Mouse (Mus musculus) lung, adult 2 months (tissue): ENCODE data around the gene Pkm. TPM values are rescaled to one million over a fixed set of nuclear protein-coding genes. Genes with fewer than 3 reads are reported as not detected.

Source experiments
- DNase-seq: peaks from one replicate; pipeline ENCODE4 v3.0.0; 2022
- H3K4me1 ChIP-seq: fragments of 200-500 bp; 2 replicates; pipeline ENCODE4 v1.6.1; 2011; ENCODE audit warnings: low read length; ENCODE audit not compliant: control insufficient read depth, insufficient read depth
- H3K4me3 ChIP-seq: fragments of 200-500 bp; replicated peaks from 2 replicates; pipeline ENCODE3; 2011; ENCODE audit warnings: low read depth, mild to moderate bottlenecking, control low read depth, low read length; ENCODE audit errors: extremely low read depth
- CTCF ChIP-seq: fragments of 200-500 bp; IDR thresholded peaks from 2 replicates; pipeline ENCODE4 v1.5.1; 2011; ENCODE audit warnings: mild to moderate bottlenecking, low read length, control low read depth; ENCODE audit not compliant: insufficient read depth
- POLR2A ChIP-seq: fragments of 200-500 bp; IDR thresholded peaks from 2 replicates; pipeline ENCODE4 v1.6.1; 2011; ENCODE audit warnings: low read depth, mild to moderate bottlenecking, control low read depth, low read length, borderline replicate concordance; ENCODE audit errors: extremely low read depth
- WGBS: fragments of 180-500 bp; shearing (Covaris S2); methylation state at CpG from one replicate; pipeline ENCODE4 v1.1.7; 2018; 5-methylcytosine and 5-hydroxymethylcytosine counted together
- polyA plus RNA-seq: library from polyadenylated mRNA; depleted of rRNA; stranded (reverse); fragments of >200 nt; gene quantifications from 2 replicates; pipeline ENCODE4 v1.2.3, GENCODE M21; 2012

The Pkm gene
- polyA plus RNA-seq, 1 experiment, result 708 TPM

DNA sequence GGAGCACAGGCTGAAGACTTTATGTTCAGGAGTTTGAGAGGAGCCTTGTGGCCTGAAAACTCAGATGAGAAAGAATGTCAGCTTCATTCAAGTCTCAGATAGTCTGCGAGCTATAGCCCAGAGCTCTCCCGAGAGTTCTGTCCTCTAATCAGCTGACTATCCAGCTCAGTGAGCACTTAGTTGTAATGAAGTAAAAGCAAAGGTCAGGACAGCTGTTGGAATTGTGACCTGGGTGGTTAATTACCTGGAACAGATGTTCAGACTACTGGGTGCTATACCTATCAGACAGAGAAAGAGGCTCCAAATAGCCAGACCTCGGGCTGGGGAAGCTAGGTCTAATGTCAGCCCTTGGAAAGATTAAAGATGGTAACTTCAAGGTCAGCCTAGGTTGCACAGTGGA, 7.8 kb downstream of the Pkm start:
- DNase-seq, result no peak
- 71% methylated on average over 3 of the region's 3 CpGs for WGBS
- no peak for TF ChIP-seq POLR2A
- TF ChIP-seq CTCF, result no peak

GRCm38 (mm10) chr9:59664664-59665256, 8.6 kb downstream of the Pkm start:
- WGBS, result 67% methylated on average over 4 of the region's 4 CpGs
- Histone ChIP-seq H3K4me1 (peaks cover 14% of the 10 kb centered on the region), H3K4me3 (no peak overlapping the region)
- DNase-seq, result no peak
- no peak for TF ChIP-seq CTCF

More for the DNA sequence above, 7.8 kb downstream of the Pkm start:
- no peak overlapping the region for H3K4me3 ChIP-seq
- H3K4me1 ChIP-seq, result peaks cover 21% of the 10 kb centered on the region

DNA sequence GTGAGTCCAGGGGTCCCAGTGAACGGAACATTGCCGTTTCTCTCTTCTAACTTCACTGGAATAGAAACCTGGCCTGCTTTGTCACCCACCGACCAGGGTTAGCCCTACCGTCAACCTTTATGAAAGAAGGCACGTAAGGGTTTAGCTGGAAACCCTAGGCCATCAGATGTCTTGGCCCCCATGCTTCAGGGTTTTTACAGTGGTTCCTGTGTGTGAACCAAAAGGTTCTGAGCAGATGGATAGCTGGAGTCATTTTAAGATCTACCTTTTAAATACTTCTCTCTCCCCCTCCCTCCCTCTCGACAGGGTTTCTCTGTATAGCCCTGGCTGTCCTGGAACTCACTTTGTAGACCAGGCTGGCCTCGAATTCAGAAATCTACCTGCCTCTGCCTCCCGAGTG, 9.8 kb downstream of the Pkm start:
- no peak overlapping the region for H3K4me3 ChIP-seq
- no peak for DNase-seq
- no peak for TF ChIP-seq CTCF
- TF ChIP-seq POLR2A, result no peak
- WGBS, result 90% methylated on average over 8 of the region's 8 CpGs
- peaks cover 8% of the 10 kb centered on the region for H3K4me1 ChIP-seq

GRCm38 (mm10) chr9:59666813-59667212, 10.6 kb downstream of the Pkm start:
- peaks cover 2% of the 10 kb centered on the region; the same call in 1 of the 2 replicates for H3K4me1 ChIP-seq
- TF ChIP-seq CTCF (no peak), POLR2A (no peak)

GRCm38 (mm10) chr9:59667250-59667649, 11.1 kb downstream of the Pkm start:
- WGBS, result 50% methylated on average over 4 of the region's 4 CpGs
- no peak for DNase-seq

More at GRCm38 (mm10) chr9:59666813-59667212, 10.6 kb downstream of the Pkm start:
- no peak overlapping the region for H3K4me3 ChIP-seq
- WGBS, result 74% methylated on average over 1 of the region's 1 CpGs
- DNase-seq, result no peak

DNA sequence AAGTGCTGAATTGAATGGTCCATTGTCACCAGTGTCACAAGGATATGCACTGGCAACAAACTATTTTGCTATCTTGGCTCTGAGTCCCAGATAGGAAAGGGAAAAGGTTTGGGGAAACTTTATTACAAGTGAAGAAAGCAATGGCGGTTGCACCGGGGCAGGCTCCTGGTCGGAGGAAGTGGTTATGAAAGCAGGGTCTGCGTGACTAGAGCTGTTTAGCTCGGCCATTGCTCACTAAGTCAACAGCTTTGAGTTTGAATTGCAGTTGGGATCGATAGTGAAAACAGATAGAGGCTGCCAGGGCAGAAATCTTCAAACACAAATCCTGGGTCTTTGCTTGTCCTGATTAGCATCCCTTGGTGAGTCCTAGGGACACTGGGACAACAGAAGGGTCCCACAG, 11.7 kb downstream of the Pkm start:
- DNase-seq, result no peak
- Histone ChIP-seq H3K4me3 (no peak overlapping the region), H3K4me1 (peaks cover 2% of the 10 kb centered on the region; the same call in 1 of the 2 replicates)
- WGBS, result 69% methylated on average over 6 of the region's 6 CpGs
- no peak for TF ChIP-seq POLR2A
- no peak for TF ChIP-seq CTCF

More at GRCm38 (mm10) chr9:59667250-59667649, 11.1 kb downstream of the Pkm start:
- Histone ChIP-seq H3K4me3 (no peak overlapping the region), H3K4me1 (peaks cover 2% of the 10 kb centered on the region; the same call in 1 of the 2 replicates)
- TF ChIP-seq CTCF (no peak), POLR2A (no peak)

GRCm38 (mm10) chr9:59668473-59668872, 12.3 kb downstream of the Pkm start:
- WGBS, result 83% methylated on average over 7 of the region's 7 CpGs
- Histone ChIP-seq H3K4me1 (peaks cover 2% of the 10 kb centered on the region; the same call in 1 of the 2 replicates), H3K4me3 (no peak overlapping the region)
- TF ChIP-seq CTCF, result no peak
- TF ChIP-seq POLR2A, result no peak
- no peak for DNase-seq

DNA sequence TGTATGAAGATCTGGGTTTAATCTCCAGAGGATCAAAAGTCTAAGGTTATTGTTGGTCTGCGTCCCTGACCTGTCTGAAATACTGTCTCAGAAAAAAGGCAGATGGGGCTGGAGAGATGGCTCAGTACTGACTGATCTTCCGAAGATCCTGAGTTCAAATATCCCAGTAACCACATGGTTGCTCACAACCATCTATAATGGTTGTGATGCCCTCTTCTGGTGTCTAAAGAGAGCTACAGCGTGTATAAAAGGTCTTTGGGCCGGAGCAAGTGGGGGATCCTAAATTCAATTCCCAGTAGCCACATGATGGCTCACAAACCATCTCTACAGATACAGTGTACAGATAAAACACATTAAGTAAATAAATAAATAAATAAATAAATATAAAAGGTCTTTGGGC, 13.0 kb downstream of the Pkm start:
- DNase-seq, result no peak
- TF ChIP-seq CTCF, result no peak
- WGBS, result 74% methylated on average over 4 of the region's 4 CpGs
- peaks cover 1% of the 10 kb centered on the region; the same call in 1 of the 2 replicates for H3K4me1 ChIP-seq
- no peak overlapping the region for H3K4me3 ChIP-seq

GRCm38 (mm10) chr9:59672195-59672894, 16.2 kb downstream of the Pkm start:
- Histone ChIP-seq H3K4me1 (no peaks in the 10 kb centered on the region), H3K4me3 (no peak overlapping the region)
- WGBS, result 82% methylated on average over 12 of the region's 12 CpGs
- TF ChIP-seq CTCF (no peak), POLR2A (no peak)
- no peak for DNase-seq

- no peak for DNase-seq
- no peak overlapping the region for H3K4me3 ChIP-seq
- 44% methylated on average over 2 of the region's 2 CpGs for WGBS
- TF ChIP-seq CTCF (no peak), POLR2A (no peak)
- no peaks in the 10 kb centered on the region for H3K4me1 ChIP-seq
These were observed 17.3 kb downstream of the Pkm start for GRCm38 (mm10) chr9:59673427-59673826.
